Mouse (Mus musculus): ENCODE results near the gene 4833439L19Rik.

DNA sequence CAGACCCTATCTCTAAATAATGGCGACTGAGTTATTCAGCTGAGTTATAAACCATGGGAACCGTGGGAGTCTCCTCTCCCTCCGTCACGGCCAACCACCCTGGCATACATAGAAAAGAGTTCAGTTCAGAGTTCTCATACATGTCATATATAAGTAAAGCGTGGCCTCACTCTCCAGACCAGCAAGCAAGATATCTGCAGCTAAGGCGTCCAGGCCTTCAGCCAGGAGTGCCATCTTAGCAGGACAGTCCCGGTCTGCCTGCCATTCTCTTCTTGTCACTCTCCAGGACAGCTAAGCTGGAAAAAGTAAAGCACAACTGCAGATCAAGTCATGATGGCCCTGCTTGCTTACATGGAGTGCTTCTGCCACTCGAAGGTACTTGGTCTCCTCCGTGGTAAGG lies 9.1 kb downstream of the 4833439L19Rik start:
- no peak for TF ChIP-seq CTCF (conservative IDR thresholded peaks at IDR 0.05; ENCODE audit: insufficient read depth, insufficient read length, low read depth, low read length)
- TF ChIP-seq POLR2A (IDR thresholded peaks at IDR 0.05; ENCODE audit: low read depth, low read length): no peak
